Mouse (Mus musculus) pancreas, adult 10 weeks (tissue): ENCODE measurements around the gene Olfr1395. TPM values are rescaled to one million over a fixed set of nuclear protein-coding genes. Genes with fewer than 3 reads are reported as not detected.

Source experiments
- polyA plus RNA-seq: library from polyadenylated mRNA; stranded (reverse); fragments of 350-450 nt; fragmentation: Illumina TruSeq; extraction: RNeasy Lipid Tissue Mini Kit (QIAGEN cat#74804); gene quantifications from one replicate; pipeline ENCODE4 v1.2.3, GENCODE M21; 2015; ENCODE audit warnings: low read depth, low replicate concordance; ENCODE audit not compliant: insufficient read depth

The Olfr1395 gene
- not detected for polyA plus RNA-seq

GRCm38 (mm10) chr11:49141974-49142373 lies at the start of gene Olfr1395:
Gene Olfr1395 (plus strand): TSS chr11:49142274.

GRCm38 (mm10) chr11:49114774-49115173 lies 27.3 kb upstream of the Olfr1395 start, which contains the start of gene Olfr1396:
Gene Olfr1396 (minus strand): TSS chr11:49114874.

GRCm38 (mm10) chr11:49154077-49154476 lies 12.0 kb downstream of the Olfr1395 start, which contains the start of gene Olfr1394:
Gene Olfr1394 (plus strand): TSS chr11:49154377.

DNA sequence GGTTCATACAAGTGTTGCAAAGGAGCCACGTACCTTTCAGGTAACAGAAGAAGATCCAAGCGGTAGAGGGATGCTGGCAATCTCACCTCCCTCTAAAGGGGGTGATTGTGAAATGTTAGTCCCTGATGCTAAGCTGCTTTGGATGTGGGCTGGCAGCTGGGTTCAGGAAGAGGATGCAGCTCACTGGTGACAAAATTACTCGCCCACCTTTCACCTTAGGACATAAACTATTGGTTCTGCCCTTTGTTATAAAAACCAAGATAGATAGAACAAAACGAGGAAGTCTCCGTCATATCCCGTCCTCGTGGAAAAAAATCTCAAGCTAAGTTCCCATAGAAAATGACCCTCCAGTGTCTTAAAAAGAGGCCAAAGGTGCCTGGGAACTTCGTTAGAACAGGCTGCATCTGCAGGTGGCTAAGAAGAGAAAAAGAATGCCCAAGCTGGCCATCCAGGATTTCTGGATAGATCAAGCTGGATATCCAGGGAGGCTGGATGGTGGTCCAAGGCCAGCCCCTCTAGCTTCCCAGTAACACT lies 44.9 kb downstream of the Olfr1395 start, which contains the start of gene Btnl9:
TSS of gene Btnl9 (minus strand) at position 205 of the 534 bp plus-strand sequence.

Other genes starting within 250 kb of the Olfr1395 start
- 0.57 TPM for gene Gm5431, start 240.1 kb upstream of the Olfr1395 start, polyA plus RNA-seq
- 1.1 TPM for gene Psme2b, start 196.1 kb upstream of the Olfr1395 start, polyA plus RNA-seq
- not detected for gene Olfr56, start 163.4 kb upstream of the Olfr1395 start, polyA plus RNA-seq
- gene 9930111J21Rik1, start 162.9 kb upstream of the Olfr1395 start, polyA plus RNA-seq: 1.9 TPM
- gene Gm12185, start 150.0 kb upstream of the Olfr1395 start, polyA plus RNA-seq: not detected
- gene Tgtp1, start 148.1 kb upstream of the Olfr1395 start, polyA plus RNA-seq: 9.7 TPM
- 2.8 TPM for gene 9930111J21Rik2, start 91.0 kb upstream of the Olfr1395 start, polyA plus RNA-seq
- gene Tgtp2, start 78.1 kb upstream of the Olfr1395 start, polyA plus RNA-seq: 9.2 TPM
- gene Ifi47, start 65.7 kb upstream of the Olfr1395 start, polyA plus RNA-seq: 5.4 TPM
- 1.1 TPM for gene Olfr1396, start 27.4 kb upstream of the Olfr1395 start, polyA plus RNA-seq
- gene Olfr1394, start 12.1 kb downstream of the Olfr1395 start, polyA plus RNA-seq: not detected
- 19.2 TPM for gene Btnl9, start 44.9 kb downstream of the Olfr1395 start, polyA plus RNA-seq
- 5.4 TPM for gene Zfp62, start 61.0 kb downstream of the Olfr1395 start, polyA plus RNA-seq
- gene Mgat1, start 101.9 kb downstream of the Olfr1395 start, polyA plus RNA-seq: 21.8 TPM
- 0.37 TPM for gene Olfr1393, start 136.0 kb downstream of the Olfr1395 start, polyA plus RNA-seq
- gene Olfr1392, start 143.0 kb downstream of the Olfr1395 start, polyA plus RNA-seq: not detected
- gene Olfr10, start 162.5 kb downstream of the Olfr1395 start, polyA plus RNA-seq: not detected
- gene Olfr1391, start 180.5 kb downstream of the Olfr1395 start, polyA plus RNA-seq: not detected
- not detected for gene Olfr1390, start 192.9 kb downstream of the Olfr1395 start, polyA plus RNA-seq